Mouse (Mus musculus): Measurements from ENCODE around the gene Krt71. TPM values are rescaled to one million over a fixed set of nuclear protein-coding genes. Genes with fewer than 3 reads are reported as not detected.

Gene Krt71
- polyA plus RNA-seq, 1 experiment from 2014 or later: 0.48 TPM

GRCm38 (mm10) chr15:101724686-101725085, 18.2 kb downstream of the Krt71 start:
- no peak overlapping the region for H3K9ac ChIP-seq (replicated peaks; ENCODE audit: low read depth, low read length)
- ATAC-seq (ENCODE audit: low read depth): no peak
- H3K4me2 ChIP-seq (ENCODE audit: low read depth, low read length): no peak overlapping the region
- H3K27me3 ChIP-seq (ENCODE audit: control insufficient read depth, insufficient read depth, low read length): no peaks in the 10 kb centered on the region
- no peak overlapping the region for H3K27ac ChIP-seq (ENCODE audit: low read depth, low read length)
- H3K4me3 ChIP-seq (ENCODE audit: low read depth, low read length): no peak overlapping the region
- no peaks in the 10 kb centered on the region for H3K9me3 ChIP-seq (ENCODE audit: control insufficient read depth, low read length)
- no peaks in the 10 kb centered on the region for H3K36me3 ChIP-seq (ENCODE audit: control insufficient read depth, insufficient read depth, low read length)
- 57% methylated on average over 5 of the region's 5 CpGs for WGBS
- no peaks in the 10 kb centered on the region for H3K4me1 ChIP-seq (ENCODE audit: control insufficient read depth, insufficient read depth, low read length)

GRCm38 (mm10) chr15:101715831-101716230, 27.1 kb downstream of the Krt71 start:
- Histone ChIP-seq H3K4me1 (ENCODE audit: control insufficient read depth, insufficient read depth, low read length) (no peaks in the 10 kb centered on the region), H3K9ac (replicated peaks; ENCODE audit: low read depth, low read length) (no peak overlapping the region), H3K36me3 (ENCODE audit: control insufficient read depth, insufficient read depth, low read length) (no peaks in the 10 kb centered on the region), H3K4me3 (ENCODE audit: low read depth, low read length) (no peak overlapping the region), H3K9me3 (ENCODE audit: control insufficient read depth, low read length) (no peaks in the 10 kb centered on the region), H3K27ac (ENCODE audit: low read depth, low read length) (no peak overlapping the region), H3K4me2 (ENCODE audit: low read depth, low read length) (no peak overlapping the region), H3K27me3 (ENCODE audit: control insufficient read depth, insufficient read depth, low read length) (no peaks in the 10 kb centered on the region)
- WGBS: 70% methylated on average over 3 of the region's 3 CpGs
- no peak for ATAC-seq (ENCODE audit: low read depth)

DNA sequence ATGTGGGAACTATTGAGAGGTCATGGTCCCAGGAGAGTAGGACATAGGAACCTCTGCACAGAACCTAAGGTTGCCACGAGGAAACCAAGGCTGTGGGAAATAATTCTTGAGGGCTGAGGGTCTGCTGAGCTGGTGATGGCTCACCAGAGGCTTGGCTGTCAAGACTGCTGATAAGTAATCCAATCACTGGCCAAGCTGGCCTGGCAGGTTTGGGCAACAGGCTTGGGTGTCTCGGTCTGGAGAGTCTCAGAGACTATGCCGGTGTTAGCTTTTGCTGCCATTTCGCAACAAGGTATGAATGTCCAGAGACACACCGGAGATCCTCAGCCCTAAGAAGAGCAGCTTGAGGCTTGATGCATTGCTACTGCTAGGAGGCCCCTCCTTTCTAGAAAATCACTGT, 28.6 kb downstream of the Krt71 start:
- no peaks in the 10 kb centered on the region for H3K36me3 ChIP-seq (ENCODE audit: control insufficient read depth, insufficient read depth, low read length)
- no peaks in the 10 kb centered on the region for H3K9me3 ChIP-seq (ENCODE audit: control insufficient read depth, low read length)
- H3K4me3 ChIP-seq (ENCODE audit: low read depth, low read length): no peak overlapping the region
- no peaks in the 10 kb centered on the region for H3K27me3 ChIP-seq (ENCODE audit: control insufficient read depth, insufficient read depth, low read length)
- H3K4me1 ChIP-seq (ENCODE audit: control insufficient read depth, insufficient read depth, low read length): no peaks in the 10 kb centered on the region
- H3K9ac ChIP-seq (replicated peaks; ENCODE audit: low read depth, low read length): no peak overlapping the region
- WGBS: 91% methylated on average over 5 of the region's 5 CpGs
- H3K27ac ChIP-seq (ENCODE audit: low read depth, low read length): no peak overlapping the region
- no peak overlapping the region for H3K4me2 ChIP-seq (ENCODE audit: low read depth, low read length)
- ATAC-seq (ENCODE audit: low read depth): no peak

GRCm38 (mm10) chr15:101713731-101714130, 29.2 kb downstream of the Krt71 start:
- Histone ChIP-seq H3K9ac (replicated peaks; ENCODE audit: low read depth, low read length) (no peak overlapping the region), H3K27ac (ENCODE audit: low read depth, low read length) (no peak overlapping the region), H3K4me3 (ENCODE audit: low read depth, low read length) (no peak overlapping the region), H3K9me3 (ENCODE audit: control insufficient read depth, low read length) (no peaks in the 10 kb centered on the region), H3K36me3 (ENCODE audit: control insufficient read depth, insufficient read depth, low read length) (no peaks in the 10 kb centered on the region), H3K27me3 (ENCODE audit: control insufficient read depth, insufficient read depth, low read length) (no peaks in the 10 kb centered on the region), H3K4me1 (ENCODE audit: control insufficient read depth, insufficient read depth, low read length) (no peaks in the 10 kb centered on the region), H3K4me2 (ENCODE audit: low read depth, low read length) (no peak overlapping the region)
- ATAC-seq (ENCODE audit: low read depth): no peak
- 80% methylated on average over 8 of the region's 8 CpGs for WGBS

DNA sequence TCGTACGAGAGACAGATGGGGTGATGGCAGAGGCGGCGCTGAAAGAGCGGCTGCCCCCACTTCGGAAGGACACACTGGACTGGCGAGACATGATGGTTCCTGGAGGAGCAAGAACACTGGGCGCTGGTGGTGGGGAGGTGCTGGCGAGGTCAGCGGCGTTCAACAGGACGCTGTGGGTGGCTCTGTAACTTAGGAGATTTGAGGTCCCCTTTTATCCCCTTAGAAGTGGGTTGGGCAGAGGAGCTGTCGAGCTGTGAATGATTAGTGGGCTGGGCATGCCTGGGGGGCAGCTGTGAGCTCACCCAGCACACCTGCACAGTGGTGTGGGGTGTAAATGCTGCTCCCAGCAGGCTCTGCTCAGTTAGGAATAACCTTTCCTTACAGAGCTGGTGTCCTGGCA, 30.2 kb downstream of the Krt71 start, which contains the start of gene Krt5:
Gene Krt5, minus strand, starts transcription at position 179 of the 400 bp plus-strand sequence.
- Histone ChIP-seq H3K4me3 (ENCODE audit: low read depth, low read length) (no peak within 1 kb of the TSS), H3K36me3 (ENCODE audit: control insufficient read depth, insufficient read depth, low read length) (no peaks in the 10 kb centered on the region), H3K27me3 (ENCODE audit: control insufficient read depth, insufficient read depth, low read length) (no peaks in the 10 kb centered on the region), H3K27ac (ENCODE audit: low read depth, low read length) (no peak within 1 kb of the TSS), H3K9ac (replicated peaks; ENCODE audit: low read depth, low read length) (no peak within 1 kb of the TSS), H3K4me1 (ENCODE audit: control insufficient read depth, insufficient read depth, low read length) (no peaks in the 10 kb centered on the region), H3K9me3 (ENCODE audit: control insufficient read depth, low read length) (no peaks in the 10 kb centered on the region), H3K4me2 (ENCODE audit: low read depth, low read length) (no peak within 1 kb of the TSS)
- ATAC-seq (ENCODE audit: low read depth): no peak
- WGBS: 62% methylated on average over 13 of the region's 13 CpGs

- Histone ChIP-seq H3K36me3 (ENCODE audit: control insufficient read depth, insufficient read depth, low read length) (no peaks in the 10 kb centered on the region), H3K4me1 (ENCODE audit: control insufficient read depth, insufficient read depth, low read length) (no peaks in the 10 kb centered on the region), H3K4me3 (ENCODE audit: low read depth, low read length) (no peak overlapping the region), H3K27ac (ENCODE audit: low read depth, low read length) (no peak overlapping the region), H3K27me3 (ENCODE audit: control insufficient read depth, insufficient read depth, low read length) (no peaks in the 10 kb centered on the region), H3K9me3 (ENCODE audit: control insufficient read depth, low read length) (no peaks in the 10 kb centered on the region), H3K4me2 (ENCODE audit: low read depth, low read length) (no peak overlapping the region), H3K9ac (replicated peaks; ENCODE audit: low read depth, low read length) (no peak overlapping the region)
- no peak for ATAC-seq (ENCODE audit: low read depth)
- 74% methylated on average over 11 of the region's 11 CpGs for whole genome bisulfite sequencing
Observed at GRCm38 (mm10) chr15:101708683-101709082, 34.2 kb downstream of the Krt71 start.

DNA sequence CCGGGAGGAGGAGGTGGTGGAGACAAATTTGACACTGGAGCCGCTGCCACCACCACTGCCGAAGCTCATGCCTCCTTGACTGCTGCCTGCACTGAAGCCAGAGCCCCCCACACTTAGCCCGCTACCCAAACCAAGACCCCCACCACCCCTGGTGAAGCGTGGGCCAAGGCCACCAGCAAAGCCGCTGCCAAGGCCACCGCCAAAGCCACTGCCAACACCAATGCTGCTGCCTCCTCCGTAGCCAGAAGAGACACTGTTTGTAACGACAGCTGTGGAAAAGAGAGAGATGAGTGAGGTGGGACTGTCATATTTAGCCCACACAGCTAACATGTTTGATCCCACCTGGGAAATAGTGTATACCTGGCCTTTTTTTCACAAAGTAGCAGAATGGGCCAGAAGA, 35.5 kb downstream of the Krt71 start:
- WGBS: 90% methylated on average over 9 of the region's 9 CpGs
- ATAC-seq (ENCODE audit: low read depth): no peak
- Histone ChIP-seq H3K4me1 (ENCODE audit: control insufficient read depth, insufficient read depth, low read length) (no peaks in the 10 kb centered on the region), H3K4me3 (ENCODE audit: low read depth, low read length) (no peak overlapping the region), H3K27me3 (ENCODE audit: control insufficient read depth, insufficient read depth, low read length) (no peaks in the 10 kb centered on the region), H3K36me3 (ENCODE audit: control insufficient read depth, insufficient read depth, low read length) (no peaks in the 10 kb centered on the region), H3K27ac (ENCODE audit: low read depth, low read length) (no peak overlapping the region), H3K9ac (replicated peaks; ENCODE audit: low read depth, low read length) (no peak overlapping the region), H3K4me2 (ENCODE audit: low read depth, low read length) (no peak overlapping the region), H3K9me3 (ENCODE audit: control insufficient read depth, low read length) (no peaks in the 10 kb centered on the region)

DNA sequence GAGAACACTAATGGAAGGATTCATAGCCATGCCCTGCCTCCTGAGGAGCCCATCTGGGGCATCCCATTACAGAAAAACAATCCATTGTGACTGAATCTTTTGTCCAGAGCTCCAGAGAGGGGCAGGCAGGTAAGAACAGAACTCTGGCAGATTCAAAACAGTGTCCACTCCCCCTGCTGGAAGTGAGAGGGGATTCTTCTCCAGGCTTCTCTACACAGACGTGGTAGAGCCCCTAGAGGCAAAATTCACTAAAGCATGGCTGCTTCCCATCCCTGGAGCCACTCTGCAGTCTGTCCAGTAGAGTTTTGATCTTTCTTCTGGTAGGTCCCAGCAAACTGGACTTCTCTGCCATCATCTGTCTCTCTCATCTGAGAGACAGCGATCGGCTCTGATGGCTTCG, 38.8 kb downstream of the Krt71 start:
- WGBS: 71% methylated on average over 4 of the region's 4 CpGs
- H3K4me3 ChIP-seq (ENCODE audit: low read depth, low read length): no peak overlapping the region
- no peak overlapping the region for H3K4me2 ChIP-seq (ENCODE audit: low read depth, low read length)

GRCm38 (mm10) chr15:101702380-101702779, 40.5 kb downstream of the Krt71 start:
- no peaks in the 10 kb centered on the region for H3K36me3 ChIP-seq (ENCODE audit: control insufficient read depth, insufficient read depth, low read length)
- H3K9me3 ChIP-seq (ENCODE audit: control insufficient read depth, low read length): no peaks in the 10 kb centered on the region
- H3K4me3 ChIP-seq (ENCODE audit: low read depth, low read length): no peak overlapping the region
- WGBS: 6% methylated on average over 2 of the region's 2 CpGs
- no peak overlapping the region for H3K27ac ChIP-seq (ENCODE audit: low read depth, low read length)
- no peak for ATAC-seq (ENCODE audit: low read depth)
- no peak overlapping the region for H3K4me2 ChIP-seq (ENCODE audit: low read depth, low read length)
- no peaks in the 10 kb centered on the region for H3K4me1 ChIP-seq (ENCODE audit: control insufficient read depth, insufficient read depth, low read length)
- H3K27me3 ChIP-seq (ENCODE audit: control insufficient read depth, insufficient read depth, low read length): no peaks in the 10 kb centered on the region
- no peak overlapping the region for H3K9ac ChIP-seq (replicated peaks; ENCODE audit: low read depth, low read length)

More for the DNA sequence above, 38.8 kb downstream of the Krt71 start:
- ATAC-seq (ENCODE audit: low read depth): no peak
- H3K4me1 ChIP-seq (ENCODE audit: control insufficient read depth, insufficient read depth, low read length): no peaks in the 10 kb centered on the region
- H3K27me3 ChIP-seq (ENCODE audit: control insufficient read depth, insufficient read depth, low read length): no peaks in the 10 kb centered on the region
- no peaks in the 10 kb centered on the region for H3K9me3 ChIP-seq (ENCODE audit: control insufficient read depth, low read length)
- H3K36me3 ChIP-seq (ENCODE audit: control insufficient read depth, insufficient read depth, low read length): no peaks in the 10 kb centered on the region
- H3K9ac ChIP-seq (replicated peaks; ENCODE audit: low read depth, low read length): no peak overlapping the region
- H3K27ac ChIP-seq (ENCODE audit: low read depth, low read length): no peak overlapping the region

DNA sequence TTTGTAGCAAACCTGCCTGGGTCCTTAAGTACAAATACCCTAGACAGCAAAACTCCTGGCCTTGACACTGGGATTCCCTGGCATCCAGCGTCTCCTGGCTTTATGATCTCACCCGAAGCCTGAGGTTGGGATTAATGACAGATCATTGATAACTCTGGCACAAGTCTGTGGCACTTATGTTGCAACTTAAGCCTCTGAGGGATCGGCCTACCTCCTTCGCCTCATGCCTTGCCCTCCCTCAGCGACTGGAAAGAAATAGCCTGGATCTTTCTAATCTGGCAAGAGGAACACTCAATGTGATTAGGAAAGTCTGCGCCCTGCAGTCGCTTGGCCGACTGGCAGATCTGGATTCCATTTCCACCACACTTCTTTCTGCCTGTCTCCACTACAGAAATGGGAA, 43.0 kb downstream of the Krt71 start:
- no peak overlapping the region for H3K9ac ChIP-seq (replicated peaks; ENCODE audit: low read depth, low read length)
- no peaks in the 10 kb centered on the region for H3K36me3 ChIP-seq (ENCODE audit: control insufficient read depth, insufficient read depth, low read length)
- H3K27me3 ChIP-seq (ENCODE audit: control insufficient read depth, insufficient read depth, low read length): no peaks in the 10 kb centered on the region
- ATAC-seq (ENCODE audit: low read depth): no peak
- 92% methylated on average over 8 of the region's 8 CpGs for WGBS
- H3K4me3 ChIP-seq (ENCODE audit: low read depth, low read length): no peak overlapping the region
- no peak overlapping the region for H3K27ac ChIP-seq (ENCODE audit: low read depth, low read length)
- no peaks in the 10 kb centered on the region for H3K4me1 ChIP-seq (ENCODE audit: control insufficient read depth, insufficient read depth, low read length)
- no peak overlapping the region for H3K4me2 ChIP-seq (ENCODE audit: low read depth, low read length)
- no peaks in the 10 kb centered on the region for H3K9me3 ChIP-seq (ENCODE audit: control insufficient read depth, low read length)

Data from neural tube, embryonic 14.5 days (tissue).